Mouse (Mus musculus) lung, postnatal 0 days (tissue): ENCODE results near the gene Clec2d. TPM values are rescaled to one million over a fixed set of nuclear protein-coding genes. Genes with fewer than 3 reads are reported as not detected.

Source experiments
- ATAC-seq: fragments of 200-750 bp; cut with Nextera tagmentation; 2 replicates; pipeline ENCODE4 v1.8.0; 2017; ENCODE audit warnings: moderate library complexity
- DNase-seq: peaks from one replicate; pipeline ENCODE4 v3.0.0-alpha.2; 2016; ENCODE audit warnings: low spot score
- H3K27ac ChIP-seq: fragments of 300-500 bp; sonication (generic); 2 replicates; pipeline ENCODE4 v1.5.1; 2014; ENCODE audit warnings: antibody characterized with exemption, mild to moderate bottlenecking, low read length, mixed read lengths
- H3K27me3 ChIP-seq: fragments of 300-500 bp; sonication (generic); replicated peaks from 2 replicates; pipeline ENCODE4 v1.6.1; 2014; ENCODE audit warnings: low read length, mixed read lengths; ENCODE audit not compliant: insufficient read depth
- H3K36me3 ChIP-seq: fragments of 300-500 bp; sonication (generic); 2 replicates; pipeline ENCODE4 v1.6.1; 2014; ENCODE audit warnings: low read length, mixed read lengths; ENCODE audit not compliant: insufficient read depth
- H3K4me1 ChIP-seq: fragments of 300-500 bp; sonication (generic); 2 replicates; pipeline ENCODE4 v1.6.1; 2014; ENCODE audit warnings: antibody characterized with exemption, low read depth, low read length, mixed read lengths; ENCODE audit not compliant: insufficient read depth
- H3K4me2 ChIP-seq: fragments of 300-500 bp; sonication (generic); replicated peaks from 2 replicates; pipeline ENCODE4 v1.6.1; 2014; ENCODE audit warnings: low read depth, mild to moderate bottlenecking, low read length, moderate library complexity, mixed read lengths
- H3K4me3 ChIP-seq: fragments of 300-500 bp; sonication (generic); 2 replicates; pipeline ENCODE4 v1.5.1; 2014; ENCODE audit warnings: low read depth, low read length
- H3K9ac ChIP-seq: fragments of 300-500 bp; sonication (generic); replicated peaks from 2 replicates; pipeline ENCODE4 v1.6.1; 2014; ENCODE audit warnings: low read depth, mild to moderate bottlenecking
- H3K9me3 ChIP-seq: fragments of 300-500 bp; sonication (generic); 2 replicates; pipeline ENCODE4 v1.6.1; 2016; ENCODE audit warnings: low read length, mixed read lengths
- CTCF ChIP-seq: IDR thresholded peaks from 2 replicates; pipeline ENCODE4 v1.5.1; 2016; ENCODE audit warnings: antibody characterized with exemption, mild to moderate bottlenecking
- EP300 ChIP-seq: IDR thresholded peaks from 2 replicates; pipeline ENCODE4 v1.6.1; 2016; ENCODE audit warnings: antibody characterized with exemption, mild to moderate bottlenecking, control low read depth
- WGBS: fragments of 180-500 bp; shearing (Covaris S2); extraction: QIAGEN DNeasy Blood & Tissue Kit; methylation state at CpG from one replicate; pipeline ENCODE4 v1.1.7; 2014; 5-methylcytosine and 5-hydroxymethylcytosine counted together
- polyA plus RNA-seq: library from polyadenylated mRNA; unstranded; fragments of >200 nt; fragmentation: Nextera tagmentation; extraction: Ambion mirVana; gene quantifications from 2 replicates; pipeline ENCODE4 v1.2.1, GENCODE M21; 2015

Gene Clec2d
- polyA plus RNA-seq, 1 experiment from 2014 or later, result 5.1 TPM

- Histone ChIP-seq H3K36me3 (no peaks in the 10 kb centered on the region), H3K27ac (no peak overlapping the region), H3K9me3 (no peaks in the 10 kb centered on the region), H3K27me3 (no peaks in the 10 kb centered on the region), H3K9ac (no peak overlapping the region), H3K4me1 (no peaks in the 10 kb centered on the region), H3K4me3 (no peak overlapping the region), H3K4me2 (no peak overlapping the region)
- WGBS, result 79% methylated on average over 3 of the region's 3 CpGs
- TF ChIP-seq CTCF (no peak), EP300 (no peak)
- ATAC-seq, result no peak
- no peak for DNase-seq
Observed at GRCm38 (mm10) chr6:129162587-129163159, 17.7 kb upstream of the Clec2d start.

- Histone ChIP-seq H3K4me2 (no peak overlapping the region), H3K27me3 (no peaks in the 10 kb centered on the region), H3K27ac (no peak overlapping the region), H3K36me3 (no peaks in the 10 kb centered on the region), H3K9ac (no peak overlapping the region), H3K4me1 (no peaks in the 10 kb centered on the region), H3K4me3 (no peak overlapping the region), H3K9me3 (no peaks in the 10 kb centered on the region)
- no peak for TF ChIP-seq EP300
- TF ChIP-seq CTCF, result no peak
- DNase-seq (no peak), ATAC-seq (no peak)
- WGBS, result 79% methylated on average over 1 of the region's 1 CpGs
Observed at GRCm38 (mm10) chr6:129163606-129164005, 16.8 kb upstream of the Clec2d start.

GRCm38 (mm10) chr6:129170925-129171324 lies 9.5 kb upstream of the Clec2d start:
- Histone ChIP-seq H3K9me3 (no peaks in the 10 kb centered on the region), H3K4me3 (no peak overlapping the region), H3K4me1 (no peaks in the 10 kb centered on the region), H3K27me3 (no peaks in the 10 kb centered on the region), H3K9ac (no peak overlapping the region), H3K4me2 (no peak overlapping the region), H3K27ac (no peak overlapping the region), H3K36me3 (no peaks in the 10 kb centered on the region)
- WGBS, result 94% methylated on average over 1 of the region's 1 CpGs
- TF ChIP-seq EP300 (no peak), CTCF (no peak)
- DNase-seq, result no peak
- no peak for ATAC-seq

- ATAC-seq (no peak), DNase-seq (peak; percentile 17)
- Histone ChIP-seq H3K9me3 (no peaks in the 10 kb centered on the region), H3K4me2 (no peak overlapping the region), H3K9ac (no peak overlapping the region), H3K27ac (no peak overlapping the region), H3K36me3 (no peaks in the 10 kb centered on the region), H3K4me1 (no peaks in the 10 kb centered on the region), H3K4me3 (no peak overlapping the region), H3K27me3 (no peaks in the 10 kb centered on the region)
- 88% methylated on average over 1 of the region's 1 CpGs for WGBS
- TF ChIP-seq CTCF (no peak), EP300 (peak; percentile 35; the same call in 1 of the 2 replicates)
Observed at GRCm38 (mm10) chr6:129171675-129172074, 8.7 kb upstream of the Clec2d start.

- H3K4me3 ChIP-seq, result no peak overlapping the region
- no peak overlapping the region for H3K27ac ChIP-seq
- DNase-seq (peak; percentile 47), ATAC-seq (peak; percentile 50)
- no peaks in the 10 kb centered on the region for H3K27me3 ChIP-seq
- H3K4me1 ChIP-seq, result no peaks in the 10 kb centered on the region
- TF ChIP-seq EP300 (no peak), CTCF (no peak)
- H3K9me3 ChIP-seq, result no peaks in the 10 kb centered on the region
- H3K9ac ChIP-seq, result no peak overlapping the region
- H3K4me2 ChIP-seq, result no peak overlapping the region
- no peaks in the 10 kb centered on the region for H3K36me3 ChIP-seq
Observed at GRCm38 (mm10) chr6:129174836-129175235, 5.6 kb upstream of the Clec2d start.

- TF ChIP-seq EP300, result no peak
- TF ChIP-seq CTCF, result no peak
- Histone ChIP-seq H3K27ac (no peak overlapping the region), H3K9ac (no peak overlapping the region), H3K27me3 (no peaks in the 10 kb centered on the region), H3K4me1 (no peaks in the 10 kb centered on the region), H3K9me3 (no peaks in the 10 kb centered on the region), H3K36me3 (no peaks in the 10 kb centered on the region), H3K4me3 (no peak overlapping the region), H3K4me2 (no peak overlapping the region)
- ATAC-seq (no peak), DNase-seq (no peak)
Observed at GRCm38 (mm10) chr6:129175612-129176011, 4.8 kb upstream of the Clec2d start.

- Histone ChIP-seq H3K27ac (no peak overlapping the region), H3K9me3 (no peaks in the 10 kb centered on the region), H3K27me3 (no peaks in the 10 kb centered on the region), H3K9ac (no peak overlapping the region), H3K4me1 (no peaks in the 10 kb centered on the region), H3K36me3 (no peaks in the 10 kb centered on the region), H3K4me2 (no peak overlapping the region), H3K4me3 (no peak overlapping the region)
- no peak for ATAC-seq
- WGBS, result 75% methylated on average over 1 of the region's 1 CpGs
- no peak for DNase-seq
- no peak for TF ChIP-seq CTCF
- TF ChIP-seq EP300, result no peak
Observed at GRCm38 (mm10) chr6:129176621-129177020, 3.8 kb upstream of the Clec2d start.
